Mouse (Mus musculus): ENCODE measurements around the gene Ssc5d.
"Not testable (repeated sequence)": the region's sequence is repeated elsewhere in the genome, so short reads cannot be mapped to it uniquely, and the experiment has no call there.

Ssc5d gene

GRCm38 (mm10) chr7:4925441-4926381 is at the start of gene Ssc5d:
Gene Ssc5d, plus strand, starts transcription at chr7:4925785.
- peak; percentile 74 for DNase-seq

GRCm38 (mm10) chr7:4876753-4877221 is 48.8 kb upstream of the Ssc5d start, which contains the start of gene Isoc2a:
Gene Isoc2a, plus strand, starts transcription at chr7:4877153.
- peak; percentile 92 for DNase-seq

- no peak for DNase-seq
Observed at GRCm38 (mm10) chr7:4877226-4877625, 48.4 kb upstream of the Ssc5d start.

- DNase-seq, result peak; percentile 46
Observed at GRCm38 (mm10) chr7:4878186-4878585, 47.4 kb upstream of the Ssc5d start.

- not testable (repeated sequence) for DNase-seq
Observed at GRCm38 (mm10) chr7:4879036-4879435, 46.5 kb upstream of the Ssc5d start.

GRCm38 (mm10) chr7:4886680-4887079 is 38.9 kb upstream of the Ssc5d start:
- no peak for DNase-seq

- no peak for DNase-seq
Observed at GRCm38 (mm10) chr7:4895186-4895585, 30.4 kb upstream of the Ssc5d start.

- no peak for DNase-seq
Observed at GRCm38 (mm10) chr7:4898851-4899648, 26.5 kb upstream of the Ssc5d start.

GRCm38 (mm10) chr7:4899649-4900522 is 25.7 kb upstream of the Ssc5d start:
- peak; percentile 48 for DNase-seq

- no peak for DNase-seq
Observed at GRCm38 (mm10) chr7:4900523-4900851, 25.1 kb upstream of the Ssc5d start.

GRCm38 (mm10) chr7:4901171-4901570 is 24.4 kb upstream of the Ssc5d start:
- peak; percentile 54 for DNase-seq

- no peak for DNase-seq
Observed at GRCm38 (mm10) chr7:4902404-4902803, 23.2 kb upstream of the Ssc5d start.

GRCm38 (mm10) chr7:4906466-4906950 is 19.1 kb upstream of the Ssc5d start, which contains the start of gene Gm36210:
Gene Gm36210, minus strand, starts transcription at chr7:4906516.
- DNase-seq, result no peak

- DNase-seq, result peak; percentile 86
Observed at GRCm38 (mm10) chr7:4911561-4911960, 14.0 kb upstream of the Ssc5d start.

- DNase-seq, result no peak
Observed at GRCm38 (mm10) chr7:4912248-4912647, 13.3 kb upstream of the Ssc5d start.

- DNase-seq, result peak; percentile 97
Observed at GRCm38 (mm10) chr7:4915007-4915665, 10.4 kb upstream of the Ssc5d start, which contains the start of gene Zfp628. Gene Zfp628, plus strand, starts transcription at chr7:4915217.

GRCm38 (mm10) chr7:4915669-4916416 is 9.7 kb upstream of the Ssc5d start:
- peak; percentile 44 for DNase-seq

- no peak for DNase-seq
Observed at GRCm38 (mm10) chr7:4917494-4917893, 8.1 kb upstream of the Ssc5d start.

- DNase-seq, result no peak
Observed at GRCm38 (mm10) chr7:4918681-4919080, 6.9 kb upstream of the Ssc5d start.

GRCm38 (mm10) chr7:4919096-4919495 is 6.5 kb upstream of the Ssc5d start:
- DNase-seq, result no peak

- DNase-seq, result no peak
Observed at GRCm38 (mm10) chr7:4919971-4920370, 5.6 kb upstream of the Ssc5d start.

All from kidney, postnatal 10 days (tissue).